Mouse (Mus musculus): ENCODE measurements around the gene Sqstm1.
"Not testable (repeated sequence)": the region's sequence is repeated elsewhere in the genome, so short reads cannot be mapped to it uniquely, and the experiment has no call there.

Gene Sqstm1

GRCm38 (mm10) chr11:50177111-50177510 lies 33.5 kb downstream of the Sqstm1 start:
- DNase-seq (ENCODE audit: extremely low spot score): no peak

DNA sequence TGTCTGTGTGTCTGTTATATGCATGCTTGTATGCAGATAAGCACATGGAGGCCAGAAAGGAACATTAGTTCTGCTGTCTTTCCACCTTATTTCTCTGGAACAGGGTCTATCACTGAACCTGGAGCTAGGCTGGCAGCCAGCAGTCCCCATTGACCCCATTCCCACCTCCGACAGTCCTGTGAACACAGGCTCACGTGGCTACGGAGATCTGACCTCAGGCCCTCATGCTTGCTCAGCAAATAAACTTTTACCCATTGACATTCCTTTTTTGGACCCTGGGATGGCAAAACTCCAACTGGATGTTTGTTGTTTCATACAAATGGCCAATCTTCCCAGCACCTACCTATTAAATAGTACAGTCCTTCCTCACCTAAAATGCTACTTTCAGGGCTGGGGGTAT lies 34.3 kb downstream of the Sqstm1 start:
- no peak for DNase-seq (ENCODE audit: extremely low spot score)

- DNase-seq (ENCODE audit: extremely low spot score): peak; percentile 98
These were observed 35.9 kb downstream of the Sqstm1 start for GRCm38 (mm10) chr11:50174730-50175187.

DNA sequence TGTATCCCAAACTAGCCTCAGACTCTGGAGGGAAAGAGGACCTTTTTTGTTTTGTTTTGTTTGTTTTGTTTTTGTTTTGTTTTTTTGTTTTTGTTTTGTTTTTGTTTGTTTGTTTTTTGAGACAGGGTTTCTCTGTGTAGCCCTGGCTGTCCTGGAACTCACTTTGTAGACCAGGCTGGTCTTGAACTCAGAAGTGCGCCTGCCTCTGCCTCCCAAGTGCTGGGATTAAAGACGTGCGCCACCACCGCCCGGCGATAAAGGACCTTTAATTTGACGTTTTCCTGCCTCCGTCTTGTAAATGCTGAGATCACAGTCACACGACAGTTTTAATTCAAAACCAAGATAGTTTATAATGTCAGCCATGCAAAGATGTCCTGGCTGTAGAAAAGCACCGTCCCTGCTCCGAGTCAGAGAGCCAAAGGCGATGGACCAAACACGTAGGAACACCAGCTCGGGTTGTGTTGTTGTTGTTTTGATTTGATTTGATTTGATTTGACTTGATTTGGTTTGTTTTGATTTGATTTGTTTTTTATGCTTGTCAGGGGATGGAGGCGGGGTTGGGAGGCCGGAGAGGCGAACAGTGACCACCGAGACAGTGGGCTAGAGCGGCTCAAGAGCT lies 36.4 kb downstream of the Sqstm1 start, which contains the start of gene Mrnip:
Gene Mrnip (plus strand): TSS at position 334 of the 619 bp plus-strand sequence.
- DNase-seq (ENCODE audit: extremely low spot score): not testable (repeated sequence)

DNA sequence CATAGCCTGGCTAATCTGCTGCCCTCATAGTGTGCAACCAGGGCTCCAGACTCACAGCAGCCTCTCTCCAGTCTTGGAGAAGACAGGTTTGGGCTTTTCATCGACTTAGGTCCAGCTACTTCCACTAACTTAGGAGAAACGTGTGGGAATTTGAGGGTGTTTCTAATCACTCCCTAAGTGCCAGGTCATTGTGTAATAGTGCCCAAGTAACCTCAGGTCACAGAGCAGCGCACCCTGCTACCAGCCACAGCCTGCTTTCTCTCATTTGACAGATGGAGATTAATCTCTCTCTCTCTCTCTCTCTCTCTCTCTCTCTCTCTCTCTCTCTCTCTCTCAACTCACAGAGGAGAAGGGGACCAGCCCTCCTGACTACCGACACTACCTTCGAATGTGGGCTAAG lies 42.3 kb downstream of the Sqstm1 start:
- DNase-seq (ENCODE audit: extremely low spot score): no peak

GRCm38 (mm10) chr11:50162338-50163050 lies 48.1 kb downstream of the Sqstm1 start:
- DNase-seq (ENCODE audit: extremely low spot score): no peak

GRCm38 (mm10) chr11:50161578-50162304 lies 48.9 kb downstream of the Sqstm1 start:
- DNase-seq (ENCODE audit: extremely low spot score): peak; percentile 48

DNA sequence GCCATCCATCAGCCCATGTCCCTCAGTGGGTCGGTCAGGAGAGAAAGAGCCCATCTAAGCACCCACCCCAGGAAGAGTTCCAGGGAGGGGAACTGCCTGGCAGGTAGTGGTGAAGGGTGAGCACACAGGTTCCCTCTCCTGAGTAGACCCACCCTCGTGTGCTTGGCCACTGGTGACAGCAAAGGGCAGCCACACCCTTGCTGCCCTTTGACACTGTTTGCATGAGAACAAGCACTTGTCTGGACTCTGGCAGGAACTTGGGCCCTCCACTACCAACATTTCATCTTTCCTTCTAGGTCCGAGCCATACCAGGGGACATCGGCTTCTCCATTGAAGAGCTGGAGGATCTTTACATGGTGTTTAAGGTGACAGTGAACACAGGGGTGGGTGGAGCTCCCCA lies 51.3 kb downstream of the Sqstm1 start:
- no peak for DNase-seq (ENCODE audit: extremely low spot score)

GRCm38 (mm10) chr11:50158346-50158745 lies 52.3 kb downstream of the Sqstm1 start:
- DNase-seq (ENCODE audit: extremely low spot score): no peak

DNA sequence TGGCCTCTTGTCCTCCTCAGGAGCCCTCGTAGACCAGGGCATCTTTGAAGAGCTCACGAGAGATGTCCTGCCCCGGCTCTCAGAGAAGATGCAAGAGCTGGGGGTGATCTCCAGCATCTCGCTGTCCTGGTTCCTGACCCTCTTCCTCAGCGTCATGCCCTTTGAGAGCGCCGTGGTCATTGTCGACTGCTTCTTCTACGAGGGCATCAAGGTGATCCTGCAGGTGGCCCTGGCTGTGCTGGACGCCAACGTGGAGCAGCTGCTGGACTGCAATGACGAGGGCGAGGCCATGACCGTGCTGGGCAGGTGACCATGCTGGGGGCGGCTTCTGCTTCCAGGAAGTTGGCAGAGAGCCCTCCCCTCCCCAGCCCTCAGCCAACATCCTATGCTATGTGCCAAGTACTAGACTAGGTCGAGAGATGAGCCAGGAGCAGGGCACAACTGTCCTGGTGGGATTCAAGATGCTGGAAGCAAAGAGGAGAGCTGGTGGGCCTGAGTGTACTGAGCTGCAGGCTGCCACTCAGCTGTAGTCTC lies 53.8 kb downstream of the Sqstm1 start:
- DNase-seq (ENCODE audit: extremely low spot score): no peak

DNA sequence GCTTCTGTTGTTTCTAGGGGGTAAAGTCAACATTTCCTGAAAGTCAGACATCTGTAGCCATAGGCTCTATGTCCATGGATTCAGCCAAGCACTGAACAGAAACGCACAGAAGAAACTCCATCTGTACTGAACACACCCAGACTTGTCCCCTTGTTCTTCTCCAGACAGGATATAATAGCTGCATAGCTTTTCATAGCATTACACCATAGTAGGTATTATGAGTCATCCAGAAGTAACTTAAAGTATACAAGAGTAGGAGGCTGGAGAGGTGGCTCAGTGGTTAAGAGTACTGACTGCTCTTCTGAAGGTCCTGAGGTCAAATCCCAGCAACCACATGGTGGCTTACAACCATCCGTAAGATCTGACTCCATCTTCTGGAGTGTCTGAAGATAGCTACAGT lies 54.8 kb downstream of the Sqstm1 start:
- DNase-seq (ENCODE audit: extremely low spot score): no peak

GRCm38 (mm10) chr11:50154777-50155520 lies 55.7 kb downstream of the Sqstm1 start:
- no peak for DNase-seq (ENCODE audit: extremely low spot score)

DNA sequence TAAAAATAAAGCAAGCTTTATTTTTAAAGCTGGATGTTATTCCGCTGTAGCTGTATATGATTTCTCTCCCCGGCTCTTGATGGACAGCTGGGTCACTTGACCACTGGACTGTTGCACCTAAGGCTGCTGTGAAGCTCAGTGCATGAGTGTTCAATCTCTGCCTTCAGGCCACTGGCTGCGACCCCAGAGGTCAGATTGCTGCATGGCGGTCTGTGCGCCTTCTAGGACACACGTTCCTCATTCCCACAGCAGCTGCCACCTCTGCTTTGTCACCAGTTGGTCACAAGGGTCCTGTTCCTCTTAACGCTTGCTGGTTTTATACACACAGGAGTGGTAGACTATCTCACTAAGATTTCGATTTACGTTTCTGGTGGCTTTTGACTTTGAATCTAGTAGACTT lies 56.5 kb downstream of the Sqstm1 start:
- peak; percentile 40 for DNase-seq (ENCODE audit: extremely low spot score)

GRCm38 (mm10) chr11:50151374-50151773 lies 59.3 kb downstream of the Sqstm1 start:
- DNase-seq (ENCODE audit: extremely low spot score): no peak

GRCm38 (mm10) chr11:50149603-50150150 lies 61.0 kb downstream of the Sqstm1 start:
- no peak for DNase-seq (ENCODE audit: extremely low spot score)
